Mouse (Mus musculus) liver, postnatal 0 days (tissue): ENCODE data around the gene Ephb1.

Source experiments
- CTCF ChIP-seq: sonication (generic); IDR thresholded peaks from 2 replicates; pipeline ENCODE4 v1.5.1; 2016; ENCODE audit warnings: antibody characterized with exemption, low read depth
- EP300 ChIP-seq: IDR thresholded peaks from 2 replicates; pipeline ENCODE4 v1.6.1; 2016; ENCODE audit warnings: antibody characterized with exemption, low read depth, mild to moderate bottlenecking

DNA sequence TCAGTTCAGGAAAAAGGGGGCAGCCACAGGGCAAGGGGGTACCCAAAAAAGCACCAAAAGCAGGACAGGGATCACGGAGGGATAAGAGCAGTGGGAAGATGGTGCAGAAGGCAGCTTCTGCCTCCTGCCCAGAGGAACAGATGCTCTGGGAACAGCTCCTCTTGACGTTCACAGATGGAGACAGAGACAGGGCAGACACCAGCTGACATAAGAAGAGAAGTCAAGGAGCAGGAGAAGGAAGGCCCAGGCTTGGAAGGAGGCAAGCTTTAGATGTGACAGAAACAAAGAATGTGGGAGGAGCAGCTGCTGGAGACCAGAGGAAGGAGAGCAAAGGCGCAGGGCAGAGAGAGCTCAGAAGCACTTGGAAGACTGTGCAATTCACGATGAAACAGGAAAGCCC is 398.3 kb downstream of the Ephb1 start:
- TF ChIP-seq CTCF, result no peak
- TF ChIP-seq EP300, result no peak
